ENCODE assay signal across 8 mouse cellular contexts in genomic region chr2:11534826-11535225, GRCm38 (mm10). TPM values are rescaled to one million over a fixed set of nuclear protein-coding genes. Genes with fewer than 3 reads are reported as not detected.
DNase-seq lines count a peak whose midpoint lies in the region; ATAC-seq and TF ChIP-seq lines count a peak whose summit lies in the region.

No protein-coding gene starts in this region.

- H3K27ac ChIP-seq in gastrocnemius, adult 2 months, result peak overlapping the region; percentile 98
- no peak overlapping the region for H3K27ac ChIP-seq in embryonic facial prominence, embryonic 11.5 days (replicated peaks; ENCODE audit: low read depth, low read length)
- no peak overlapping the region for H3K27ac ChIP-seq in limb, embryonic 12.5 days
- no peak overlapping the region for H3K27ac ChIP-seq in midbrain, embryonic 15.5 days

- no peaks in the 10 kb centered on the region for H3K4me1 ChIP-seq in embryonic facial prominence, embryonic 11.5 days (ENCODE audit: control insufficient read depth, insufficient read depth, low read length)
- H3K4me1 ChIP-seq in limb, embryonic 12.5 days (replicated peaks), result no peaks in the 10 kb centered on the region
- H3K4me1 ChIP-seq in midbrain, embryonic 15.5 days, result 0 out of 2 replicates have a peak, but pooled peaks cover 3% of the 10 kb centered on the region

- DNase-seq in gastrocnemius, adult 2 months, result peak; percentile 53
- DNase-seq in gastrocnemius, postnatal 10 days, result no peak
- DNase-seq in embryonic facial prominence, embryonic 11.5 days (ENCODE audit: low spot score), result no peak
- DNase-seq in heart, postnatal 14 days, result peak; percentile 26 to 42
- DNase-seq in thymus, postnatal 14 days, result no peak
- DNase-seq in thymus, postnatal 36 days, result no peak

- 30% methylated on average over 10 of the region's 10 CpGs for WGBS in embryonic facial prominence, embryonic 11.5 days
- 34% methylated on average over 10 of the region's 10 CpGs for WGBS in limb, embryonic 12.5 days
- WGBS in midbrain, embryonic 15.5 days, result 21% methylated on average over 10 of the region's 10 CpGs

- intact Hi-C loops in gastrocnemius, adult 2 months (cut with DNase I), result loop anchor here (1.0 to 5.0 kb wide), 2 partner anchors 33 to 232 kb away; no protein-coding TSS in a partner anchor
- intact Hi-C loops in heart, postnatal 14 days (cut with DNase I), result loop anchor here (1.0 kb wide), 1 partner anchor 32 kb away; no protein-coding TSS in a partner anchor

- H3K36me3 ChIP-seq in embryonic facial prominence, embryonic 11.5 days (replicated peaks; ENCODE audit: control insufficient read depth, insufficient read depth, low read depth, low read length), result no peaks in the 10 kb centered on the region
- no peaks in the 10 kb centered on the region for H3K36me3 ChIP-seq in limb, embryonic 12.5 days
- H3K36me3 ChIP-seq in midbrain, embryonic 15.5 days (replicated peaks), result no peaks in the 10 kb centered on the region

- H3K4me2 ChIP-seq in embryonic facial prominence, embryonic 11.5 days (ENCODE audit: low read depth, low read length), result peak overlapping the region; percentile 70; the same call in 1 of the 2 replicates
- H3K4me2 ChIP-seq in limb, embryonic 12.5 days, result peak overlapping the region; percentile 78
- peak overlapping the region; percentile 79 for H3K4me2 ChIP-seq in midbrain, embryonic 15.5 days

- no peak overlapping the region; the same call in 1 of the 2 replicates for H3K9ac ChIP-seq in embryonic facial prominence, embryonic 11.5 days (replicated peaks; ENCODE audit: low read length)
- peak overlapping the region; percentile 50; the same call in 1 of the 2 replicates for H3K9ac ChIP-seq in limb, embryonic 12.5 days (replicated peaks)
- H3K9ac ChIP-seq in midbrain, embryonic 15.5 days, result no peak overlapping the region

- no peak for TF ChIP-seq CTCF in gastrocnemius, adult 2 months (IDR thresholded peaks at IDR 0.05)

- H3K27me3 ChIP-seq in embryonic facial prominence, embryonic 11.5 days (ENCODE audit: control insufficient read depth, insufficient read depth, low read length), result no peaks in the 10 kb centered on the region
- no peaks in the 10 kb centered on the region; the same call in 1 of the 2 replicates for H3K27me3 ChIP-seq in limb, embryonic 12.5 days
- H3K27me3 ChIP-seq in midbrain, embryonic 15.5 days (replicated peaks), result 0 out of 2 replicates have a peak, but pooled peaks cover 6% of the 10 kb centered on the region

- peak overlapping the region; percentile 72 for H3K4me3 ChIP-seq in gastrocnemius, adult 2 months
- H3K4me3 ChIP-seq in embryonic facial prominence, embryonic 11.5 days (ENCODE audit: low read depth, low read length), result no peak overlapping the region; the same call in 1 of the 2 replicates
- H3K4me3 ChIP-seq in limb, embryonic 12.5 days (replicated peaks), result peak overlapping the region; percentile 48
- H3K4me3 ChIP-seq in midbrain, embryonic 15.5 days, result peak overlapping the region; percentile 52

- ATAC-seq in embryonic facial prominence, embryonic 11.5 days (replicated peaks; ENCODE audit: insufficient number of reproducible peaks, low FRiP score, low TSS enrichment, low read depth), result no peak
- no peak for ATAC-seq in limb, embryonic 12.5 days (ENCODE audit: insufficient number of reproducible peaks, insufficient read depth, low FRiP score, low TSS enrichment, low read depth)
- peak; percentile 25 for ATAC-seq in midbrain, embryonic 15.5 days (replicated peaks)

- H3K9me3 ChIP-seq in embryonic facial prominence, embryonic 11.5 days (replicated peaks; ENCODE audit: control insufficient read depth, low read length), result no peaks in the 10 kb centered on the region
- no peaks in the 10 kb centered on the region for H3K9me3 ChIP-seq in limb, embryonic 12.5 days
- H3K9me3 ChIP-seq in midbrain, embryonic 15.5 days, result no peaks in the 10 kb centered on the region

RNA-seq across cellular contexts. Expression of gene Pfkfb3, which starts 19.1 kb away (rescaled TPM):
- total RNA-seq in gastrocnemius, adult 2 months (2021), result 100 to 1,000 TPM in 1 of 2 experiments, 10 to 100 TPM in 1; 84.9 to 302 TPM
- 10 to 100 TPM; 19.3 to 21.5 TPM for total RNA-seq in gastrocnemius, postnatal 10 days (2021)
- 12.2 and 13.8 TPM in 2 replicates for polyA plus RNA-seq in embryonic facial prominence, embryonic 11.5 days (2014; fragmentation: Nextera tagmentation; extraction: Ambion mirVana)
- 10 to 100 TPM; 11.9 to 14.5 TPM for total RNA-seq in heart, postnatal 14 days (2021)
- 15.7 and 15.9 TPM in 2 replicates for polyA plus RNA-seq in limb, embryonic 12.5 days (2016; fragmentation: Nextera tagmentation; extraction: Ambion mirVana)
- polyA plus RNA-seq in midbrain, embryonic 15.5 days (2015; fragmentation: Nextera tagmentation; extraction: Ambion mirVana), result 35.3 and 35.7 TPM in 2 replicates

Comparison
In these comparisons a context has a peak if more than half of its experiments do, and no peak if none do; other contexts are left out.
1. DNase-seq: peak in gastrocnemius, adult 2 months (single experiment) and heart, postnatal 14 days (2 of 2); none in gastrocnemius, postnatal 10 days (single experiment), embryonic facial prominence, embryonic 11.5 days (single experiment), thymus, postnatal 14 days (single experiment) and thymus, postnatal 36 days (0 of 2).
2. Peak in every context shown above with its lines, with median percentiles within 50 percentile points of each other: H3K4me2 ChIP-seq.